Mouse (Mus musculus) 3T3-L1 (cell line): ENCODE results near the gene Sphk2.

ENCODE experiments used
- DNase-seq: peaks from one replicate; pipeline ENCODE4 v3.0.0-alpha.2; 2015; ENCODE audit warnings: low read depth, low spot score

Gene Sphk2

GRCm38 (mm10) chr7:45710477-45711191 is 7.2 kb downstream of the Sphk2 start:
- DNase-seq = no peak

- no peak for DNase-seq
Observed at GRCm38 (mm10) chr7:45709677-45710355, 8.0 kb downstream of the Sphk2 start.

GRCm38 (mm10) chr7:45709036-45709435 is 8.8 kb downstream of the Sphk2 start:
- no peak for DNase-seq

- no peak for DNase-seq
Observed at GRCm38 (mm10) chr7:45708221-45708761, 9.5 kb downstream of the Sphk2 start.

GRCm38 (mm10) chr7:45707375-45707967 is 10.3 kb downstream of the Sphk2 start:
- peak; percentile 84 for DNase-seq

- DNase-seq = peak; percentile 56
Observed at GRCm38 (mm10) chr7:45706721-45707241, 11.0 kb downstream of the Sphk2 start.

- peak; percentile 75 for DNase-seq
Observed at GRCm38 (mm10) chr7:45705873-45706281, 11.9 kb downstream of the Sphk2 start.

- no peak for DNase-seq
Observed at GRCm38 (mm10) chr7:45705443-45705864, 12.3 kb downstream of the Sphk2 start.

GRCm38 (mm10) chr7:45704730-45705442 is 12.9 kb downstream of the Sphk2 start, which contains the start of gene Dbp:
Gene Dbp, plus strand, starts transcription at chr7:45705088.
- DNase-seq = peak; percentile 98

GRCm38 (mm10) chr7:45704046-45704559 is 13.7 kb downstream of the Sphk2 start:
- DNase-seq = peak; percentile 85

GRCm38 (mm10) chr7:45703521-45704033 is 14.2 kb downstream of the Sphk2 start:
- DNase-seq = no peak

- DNase-seq = no peak
Observed at GRCm38 (mm10) chr7:45702809-45703520, 14.8 kb downstream of the Sphk2 start.

GRCm38 (mm10) chr7:45702316-45702715 is 15.5 kb downstream of the Sphk2 start:
- no peak for DNase-seq

GRCm38 (mm10) chr7:45701607-45702006 is 16.2 kb downstream of the Sphk2 start:
- DNase-seq = no peak

GRCm38 (mm10) chr7:45701072-45701471 is 16.7 kb downstream of the Sphk2 start:
- DNase-seq = no peak

- DNase-seq = peak; percentile 87
Observed at GRCm38 (mm10) chr7:45700301-45701015, 17.3 kb downstream of the Sphk2 start.

- DNase-seq = no peak
Observed at GRCm38 (mm10) chr7:45699523-45700141, 18.2 kb downstream of the Sphk2 start, which contains the start of gene Car11. Gene Car11, plus strand, starts transcription at chr7:45699843.

GRCm38 (mm10) chr7:45697894-45698293 is 19.9 kb downstream of the Sphk2 start:
- no peak for DNase-seq

- DNase-seq = no peak
Observed at GRCm38 (mm10) chr7:45695098-45695497, 22.7 kb downstream of the Sphk2 start.
